Mouse (Mus musculus): ENCODE measurements at regions not wholly inside any gene's neighbourhood (a gene's known extent, or its start where the extent isn't known, plus 50 kb on each side); places are given as distances from the start of the nearest gene placed in this dataset.
A peak's percentile ranks its signal among the peaks of the same experiment; 100 is the strongest.

DNA sequence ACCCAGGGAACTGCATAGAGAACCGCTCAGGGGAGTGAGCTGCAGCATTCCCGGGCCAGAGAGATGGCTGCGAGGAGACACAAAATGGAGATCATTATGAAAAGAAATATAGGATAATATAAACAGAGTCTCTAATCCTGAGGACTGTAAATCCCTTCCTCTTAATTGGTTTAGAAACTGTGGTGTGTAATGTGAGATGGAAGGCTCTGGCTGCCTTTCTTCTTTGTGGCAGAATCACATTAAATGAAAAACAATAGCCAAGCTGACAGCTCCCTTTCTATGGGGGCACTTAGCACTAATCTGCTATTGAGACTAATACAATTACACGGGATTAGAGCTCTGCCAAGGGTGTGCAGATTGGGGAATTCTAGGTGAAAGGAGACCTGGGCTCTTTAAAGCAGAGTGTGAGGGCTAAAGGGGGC is 288.0 kb downstream of the Icos start:
- DNase-seq (ENCODE audit: low spot score in 2 of 2): no peak

DNA sequence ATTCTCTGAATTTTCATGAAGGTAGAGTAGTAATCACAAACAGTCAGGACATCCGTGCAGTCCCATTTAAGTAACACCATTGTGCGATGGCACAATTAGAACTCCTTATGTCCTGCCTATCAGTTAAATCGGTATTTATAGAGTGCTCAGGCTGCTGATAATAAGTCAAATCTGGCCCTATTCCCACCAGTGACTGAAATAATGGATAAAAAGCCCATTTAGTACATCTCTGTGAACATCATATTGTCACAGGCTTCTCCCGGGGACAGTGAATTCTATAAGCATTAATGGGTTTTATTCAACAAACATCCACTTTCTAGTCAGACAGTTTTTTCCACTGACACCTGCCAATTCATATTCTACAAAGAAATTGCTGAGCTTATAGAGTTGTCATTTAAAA is 296.1 kb downstream of the Icos start:
- DNase-seq (ENCODE audit: low spot score in 2 of 2): no peak

- no peak for DNase-seq (ENCODE audit: low spot score in 2 of 2)
Measured at GRCm38 (mm10) chr1:61274244-61274643, 296.5 kb downstream of the Icos start.

- DNase-seq (ENCODE audit: low spot score in 2 of 2): peak; percentile 39 to 79
Measured at GRCm38 (mm10) chr1:61277170-61277710, 299.5 kb downstream of the Icos start.

DNA sequence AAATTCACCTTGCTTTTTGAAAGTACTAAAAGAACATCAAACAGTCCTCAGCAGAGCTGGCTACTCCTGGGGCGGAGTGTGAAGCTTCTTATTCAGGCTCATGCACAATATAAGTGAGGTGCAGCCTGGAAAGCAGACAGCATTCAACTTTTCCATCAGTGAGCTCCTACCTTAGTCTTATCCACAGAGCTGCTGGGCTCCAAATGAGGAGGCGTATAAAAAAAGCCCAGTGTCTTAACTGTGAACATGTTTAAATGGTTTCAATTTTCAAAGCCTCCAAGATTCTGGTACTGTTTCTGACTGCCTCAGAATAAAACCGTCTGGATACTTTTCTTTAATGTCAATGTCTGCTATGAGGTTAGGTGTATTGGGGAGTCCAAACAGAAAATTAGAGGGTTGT is 310.5 kb downstream of the Icos start:
- DNase-seq (ENCODE audit: low spot score in 2 of 2): no peak

DNA sequence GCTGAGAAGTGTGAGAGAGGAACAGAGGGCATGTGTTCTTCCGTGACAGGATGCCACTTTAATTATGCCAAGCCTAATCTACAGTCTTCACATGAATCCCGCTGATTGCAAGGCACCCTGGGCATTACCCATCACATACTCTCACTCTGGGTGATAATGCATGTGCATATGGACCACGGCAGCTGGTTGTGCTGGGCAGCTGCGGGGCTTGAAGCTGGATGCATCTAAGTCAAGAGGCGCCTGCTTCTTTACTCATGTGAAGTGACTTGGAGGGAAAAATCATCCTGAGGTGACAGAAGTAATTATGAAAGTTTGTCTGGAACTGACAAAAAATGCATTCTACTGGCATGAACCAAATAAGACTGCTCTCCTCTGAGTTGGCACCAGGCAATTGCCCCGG is 311.2 kb downstream of the Icos start:
- no peak for DNase-seq (ENCODE audit: low spot score in 2 of 2)

- DNase-seq (ENCODE audit: low spot score in 2 of 2): no peak
Measured at GRCm38 (mm10) chr1:61289552-61289951, 311.8 kb downstream of the Icos start.

DNA sequence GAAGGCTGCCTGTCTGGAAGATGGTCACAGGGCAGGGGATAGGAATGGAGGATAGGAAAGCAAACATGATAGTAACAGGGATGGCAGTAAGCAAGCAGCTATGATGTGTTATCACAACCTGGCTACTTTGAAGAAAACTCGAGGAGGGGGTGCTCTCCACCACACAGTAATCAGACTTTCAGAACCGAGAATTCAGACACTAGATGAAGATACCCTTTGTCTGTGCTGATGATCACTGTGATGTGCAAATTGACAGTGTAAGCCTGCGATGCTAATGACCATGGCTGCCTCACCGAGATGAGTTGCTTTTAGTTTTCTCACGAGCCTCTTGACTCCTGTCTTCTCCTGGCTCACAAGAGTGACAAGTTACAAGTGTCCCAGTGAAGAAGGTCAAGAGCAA is 315.4 kb downstream of the Icos start:
- no peak for DNase-seq (ENCODE audit: low spot score in 2 of 2)

DNA sequence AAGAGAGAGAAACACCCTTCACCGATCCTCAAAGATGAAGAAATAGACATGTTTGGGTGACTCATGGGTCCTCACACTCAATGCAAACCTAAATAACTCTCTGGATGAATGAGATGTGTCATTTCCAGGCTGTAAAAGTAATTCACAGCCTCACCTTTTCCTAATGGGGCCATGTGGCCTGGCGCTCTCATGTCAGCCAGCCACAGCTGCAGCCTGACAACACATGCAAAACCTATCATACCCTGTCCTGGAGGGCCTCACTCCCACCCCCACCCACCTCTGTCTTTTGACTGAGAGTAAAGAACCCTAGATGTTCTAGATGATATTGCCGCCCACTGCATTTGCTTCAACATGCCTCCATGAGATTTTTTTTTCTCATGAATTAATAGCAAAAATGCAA is 317.5 kb downstream of the Icos start:
- peak in 1 of 2 experiments; percentile 71 for DNase-seq (ENCODE audit: low spot score in 2 of 2)

DNA sequence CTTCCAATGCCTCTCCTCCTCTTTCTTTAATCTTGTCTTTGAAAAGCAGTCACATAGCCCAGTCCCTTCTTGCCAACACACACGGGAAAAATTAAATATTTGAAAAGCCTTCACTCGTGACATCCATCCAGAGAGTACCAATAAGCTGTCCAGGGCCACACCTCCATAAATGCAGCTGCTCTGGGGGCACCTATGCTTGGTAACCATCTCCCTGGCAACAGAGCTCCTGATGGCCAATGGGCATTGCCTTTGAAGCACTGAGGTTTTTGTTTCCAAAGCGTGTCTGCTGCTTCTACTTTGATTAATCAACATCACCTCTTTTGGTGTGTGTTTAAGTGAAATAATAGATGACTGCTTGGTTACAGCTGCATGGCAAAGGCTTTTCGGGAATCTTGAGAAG is 319.1 kb downstream of the Icos start:
- no peak for DNase-seq (ENCODE audit: low spot score in 2 of 2)

DNA sequence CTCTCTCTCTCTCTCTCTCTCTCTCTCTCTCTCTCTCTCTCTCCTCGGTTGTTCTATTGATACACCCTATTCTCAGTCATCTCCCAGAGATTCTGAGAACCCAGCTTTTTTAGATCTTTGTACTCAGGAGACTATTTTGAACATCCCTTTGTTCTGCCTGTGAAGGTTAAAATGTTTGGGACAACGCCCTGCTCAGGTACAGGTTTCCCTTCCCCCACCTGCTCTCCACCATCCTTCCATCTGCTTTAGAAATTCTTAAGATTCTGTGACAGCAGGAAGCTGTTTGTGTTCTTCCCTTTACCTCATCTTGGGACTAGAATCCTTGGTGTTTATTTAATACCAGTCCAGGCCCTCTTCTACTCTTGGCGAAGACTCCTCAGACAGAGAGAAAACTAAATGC is 319.6 kb downstream of the Icos start:
- no peak for DNase-seq (ENCODE audit: low spot score in 2 of 2)

DNA sequence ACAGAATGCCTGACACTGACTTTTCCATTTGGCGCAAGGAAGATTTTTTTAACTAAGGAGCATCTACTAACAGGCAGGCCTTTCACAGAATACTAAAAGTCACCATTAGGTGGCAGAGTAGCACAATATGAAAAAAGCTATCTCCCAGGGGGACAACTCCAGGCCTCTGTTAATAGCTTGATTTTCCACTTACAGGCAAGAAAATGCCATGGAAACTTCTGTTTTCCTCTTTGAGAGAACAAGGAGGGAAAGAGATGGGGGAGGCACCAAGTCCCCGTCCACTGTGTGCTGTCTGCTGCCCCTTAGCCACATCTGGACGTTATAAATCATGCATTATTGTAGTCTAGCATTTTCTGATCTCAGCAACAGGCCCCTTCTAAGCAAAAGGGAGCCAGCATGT is 320.3 kb downstream of the Icos start:
- peak; percentile 66 to 80 for DNase-seq (ENCODE audit: low spot score in 2 of 2)

GRCm38 (mm10) chr1:61298779-61299178 is 321.1 kb downstream of the Icos start:
- DNase-seq (ENCODE audit: low spot score in 2 of 2): no peak

DNA sequence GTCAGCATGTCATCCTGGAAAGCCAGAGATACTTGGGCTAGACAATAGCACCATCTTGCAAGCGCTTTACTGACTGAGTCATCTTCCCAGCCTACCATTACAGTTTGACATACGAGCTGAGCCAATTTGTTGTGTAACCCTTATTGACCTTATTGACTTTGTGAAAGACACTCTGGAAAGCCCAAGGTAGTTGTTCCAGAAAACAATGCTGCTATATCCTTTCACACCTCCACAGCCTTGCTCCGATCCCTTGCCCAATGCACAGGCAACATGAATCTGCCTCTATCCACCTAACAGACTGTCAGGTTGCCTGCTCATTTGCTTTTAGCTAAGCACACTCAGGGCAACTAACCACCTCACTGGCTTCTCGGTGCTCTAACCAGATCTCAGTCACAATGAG is 322.8 kb downstream of the Icos start:
- DNase-seq (ENCODE audit: low spot score in 2 of 2): no peak

DNA sequence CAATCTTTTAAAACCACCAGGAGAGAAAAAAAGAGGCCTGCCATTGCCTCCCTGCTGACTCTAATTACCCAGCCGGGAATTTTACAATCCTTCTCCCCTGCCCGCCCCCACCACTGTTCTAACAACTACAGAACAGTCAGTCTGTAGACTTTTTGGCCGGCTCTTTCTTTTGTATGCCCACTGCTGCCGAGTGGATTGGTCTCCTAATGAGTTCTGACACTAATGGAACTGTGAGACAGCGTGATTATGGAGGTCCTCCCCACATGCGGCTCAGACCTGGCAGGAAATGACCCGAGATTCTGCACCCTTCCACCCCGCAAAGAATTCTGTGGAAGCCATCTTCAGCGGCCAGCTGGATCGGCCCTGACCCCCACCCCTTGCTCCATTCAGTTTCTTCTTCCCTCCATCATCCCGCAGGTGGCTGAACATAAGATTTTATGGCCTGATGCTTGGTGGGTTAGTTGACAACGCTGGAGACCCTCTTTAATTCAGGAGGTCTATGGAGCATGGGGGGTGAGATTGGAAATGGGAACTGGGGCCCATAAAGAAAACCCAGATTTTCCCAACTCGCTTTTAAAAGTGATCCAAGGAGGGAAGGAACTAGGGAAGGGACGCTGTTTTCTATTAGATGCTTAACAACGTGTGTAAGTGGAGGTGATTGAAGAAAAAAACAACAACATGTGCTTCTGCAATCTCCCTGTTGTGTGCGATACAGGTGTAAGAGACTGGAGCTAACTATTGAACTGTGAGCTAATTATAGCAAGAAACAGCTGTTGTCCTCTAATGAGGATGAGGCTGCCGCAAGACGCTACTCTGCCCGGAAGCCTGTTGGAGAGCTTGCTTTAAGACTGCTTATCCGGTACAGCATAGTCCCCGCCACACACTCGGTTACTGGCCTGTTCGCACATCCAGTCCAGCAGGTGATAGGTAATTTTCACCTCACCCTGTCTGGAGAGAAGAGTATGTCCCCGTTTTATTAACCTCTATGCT is 323.6 kb downstream of the Icos start:
- peak; percentile 30 to 71 for DNase-seq (ENCODE audit: low spot score in 2 of 2)

GRCm38 (mm10) chr1:61302570-61303071 is 324.9 kb downstream of the Icos start:
- no peak for DNase-seq (ENCODE audit: low spot score in 2 of 2)

GRCm38 (mm10) chr1:61306296-61306695 is 328.6 kb downstream of the Icos start:
- no peak for DNase-seq (ENCODE audit: low spot score in 2 of 2)

DNA sequence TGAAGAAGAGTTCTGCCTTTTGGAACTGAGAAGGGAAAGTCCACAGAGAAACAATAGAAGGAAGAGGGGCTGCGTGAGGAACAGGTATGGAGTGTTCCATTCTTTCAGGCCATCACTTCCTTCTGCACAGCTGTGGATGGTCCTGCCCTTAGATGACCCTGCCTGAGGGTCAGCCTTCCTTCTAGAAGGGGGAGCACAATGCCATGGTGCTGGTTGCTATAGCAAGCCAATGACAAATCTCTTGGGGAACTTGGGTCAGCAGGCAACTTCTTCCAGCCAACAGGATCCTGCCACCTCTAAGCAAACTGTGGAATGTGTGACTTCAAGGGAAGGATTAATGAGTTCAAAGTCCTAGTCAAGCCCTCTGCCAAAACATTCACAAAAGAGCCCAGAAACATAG is 329.1 kb upstream of the Pard3b start:
- DNase-seq (ENCODE audit: low spot score in 2 of 2): peak; percentile 52 to 79

GRCm38 (mm10) chr1:61310063-61310760 is 328.4 kb upstream of the Pard3b start:
- DNase-seq (ENCODE audit: low spot score in 2 of 2): no peak

- DNase-seq (ENCODE audit: low spot score in 2 of 2): peak in 1 of 2 experiments; percentile 51
Measured at GRCm38 (mm10) chr1:61310761-61311090, 327.9 kb upstream of the Pard3b start.

GRCm38 (mm10) chr1:61313196-61313595 is 325.4 kb upstream of the Pard3b start:
- DNase-seq (ENCODE audit: low spot score in 2 of 2): no peak

DNA sequence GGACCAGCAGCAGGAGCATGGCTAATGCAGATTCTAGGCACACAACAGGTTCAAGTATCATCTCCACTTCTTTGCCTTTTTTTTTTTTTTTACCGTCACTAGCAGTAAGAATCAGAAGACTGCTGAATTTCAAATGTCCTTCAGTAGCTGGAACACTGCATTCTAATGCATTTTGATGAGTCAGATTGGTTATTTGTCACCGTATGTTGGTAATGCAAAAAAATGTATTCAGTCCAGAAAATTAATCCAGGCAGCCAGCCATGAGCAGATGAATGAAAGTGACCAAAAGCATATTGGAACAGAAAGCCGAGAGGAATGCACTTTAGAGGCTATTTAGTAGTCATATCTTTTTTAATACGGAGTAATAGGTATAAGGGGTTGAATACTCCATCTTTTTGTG is 322.4 kb upstream of the Pard3b start:
- no peak for DNase-seq (ENCODE audit: low spot score in 2 of 2)

GRCm38 (mm10) chr1:61316736-61317135 is 321.9 kb upstream of the Pard3b start:
- peak; percentile 42 to 62 for DNase-seq (ENCODE audit: low spot score in 2 of 2)

Data from heart, adult 9 months (tissue).